Mouse (Mus musculus) olfactory bulb, adult 2 months (tissue): ENCODE results near the gene E2f2.

Source experiments
- CTCF ChIP-seq: fragments of 200-500 bp; IDR thresholded peaks from 2 replicates; pipeline ENCODE4 v1.5.1; 2012; ENCODE audit warnings: low read depth, mild to moderate bottlenecking, low read length, moderate library complexity; ENCODE audit not compliant: insufficient read depth
- POLR2A ChIP-seq: fragments of 200-500 bp; IDR thresholded peaks from 2 replicates; pipeline ENCODE4 v1.6.1; 2012; ENCODE audit warnings: mild to moderate bottlenecking, low read depth, low read length, moderate library complexity; ENCODE audit not compliant: insufficient read depth

DNA sequence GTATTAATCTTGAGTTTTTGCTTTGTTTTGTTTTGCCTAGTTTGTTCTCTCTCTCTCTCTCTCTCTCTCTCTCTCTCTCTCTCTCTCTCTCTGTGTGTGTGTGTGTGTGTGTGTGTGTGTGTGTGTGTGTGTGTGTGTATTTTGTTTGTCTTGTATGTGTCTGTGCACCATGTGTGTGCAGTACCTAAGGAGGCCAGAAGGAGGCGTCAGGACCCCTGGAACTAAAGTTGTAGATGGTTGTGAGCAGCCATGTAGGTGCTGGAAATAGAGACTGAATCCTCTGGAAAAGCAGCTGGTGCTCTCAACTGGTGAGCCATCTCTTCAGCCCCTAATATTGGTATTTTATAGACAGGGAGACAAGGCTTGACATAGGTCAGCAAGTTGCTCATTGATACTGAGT lies 42.4 kb upstream of the E2f2 start:
- TF ChIP-seq POLR2A = no peak
- TF ChIP-seq CTCF = no peak
